Mouse (Mus musculus) stomach, embryonic 16.5 days (tissue): ENCODE measurements at regions not wholly inside any gene's neighbourhood (a gene's known extent, or its start where the extent isn't known, plus 50 kb on each side); places are given as distances from the start of the nearest gene placed in this dataset.

Experiments
- ATAC-seq: fragments of 200-750 bp; cut with Nextera tagmentation; 2 replicates; pipeline ENCODE4 v1.8.0; 2017; ENCODE audit warnings: moderate number of reproducible peaks, moderate TSS enrichment; ENCODE audit not compliant: insufficient read depth, low FRiP score
- H3K27ac ChIP-seq: fragments of 300-500 bp; sonication (generic); 2 replicates; pipeline ENCODE4 v1.5.1; 2014; ENCODE audit warnings: low read length
- H3K27me3 ChIP-seq: fragments of 300-500 bp; sonication (generic); 2 replicates; pipeline ENCODE4 v1.6.1; 2014; ENCODE audit warnings: low read length, control low read depth, mixed read lengths; ENCODE audit not compliant: control insufficient read depth, insufficient read depth
- H3K36me3 ChIP-seq: fragments of 300-500 bp; sonication (generic); 2 replicates; pipeline ENCODE4 v1.6.1; 2014; ENCODE audit warnings: low read length; ENCODE audit not compliant: control insufficient read depth, insufficient read depth
- H3K4me1 ChIP-seq: fragments of 300-500 bp; sonication (generic); 2 replicates; pipeline ENCODE4 v1.6.1; 2014; ENCODE audit warnings: low read length, control low read depth, mixed read lengths; ENCODE audit not compliant: control insufficient read depth, insufficient read depth
- H3K4me2 ChIP-seq: fragments of 300-500 bp; sonication (generic); 2 replicates; pipeline ENCODE4 v1.6.1; 2014; ENCODE audit warnings: low read depth, low read length, mixed read lengths
- H3K4me3 ChIP-seq: fragments of 300-500 bp; sonication (generic); replicated peaks from 2 replicates; pipeline ENCODE4 v1.5.1; 2014; ENCODE audit warnings: mild to moderate bottlenecking, low read length
- H3K9ac ChIP-seq: fragments of 300-500 bp; sonication (generic); 2 replicates; pipeline ENCODE4 v1.6.1; 2014; ENCODE audit warnings: low read length
- H3K9me3 ChIP-seq: fragments of 300-500 bp; sonication (generic); replicated peaks from 2 replicates; pipeline ENCODE4 v1.6.1; 2016; ENCODE audit warnings: low read length, control low read depth; ENCODE audit not compliant: control insufficient read depth
- WGBS: fragments of 180-500 bp; shearing (Covaris S2); extraction: QIAGEN DNeasy Blood & Tissue Kit; methylation state at CpG from one replicate; pipeline ENCODE4 v1.1.7; 2014; 5-methylcytosine and 5-hydroxymethylcytosine counted together

- Histone ChIP-seq H3K27me3 (no peaks in the 10 kb centered on the region), H3K4me2 (no peak overlapping the region), H3K4me3 (no peak overlapping the region), H3K9me3 (no peaks in the 10 kb centered on the region), H3K27ac (no peak overlapping the region), H3K4me1 (no peaks in the 10 kb centered on the region), H3K9ac (no peak overlapping the region), H3K36me3 (no peaks in the 10 kb centered on the region)
- 72% methylated on average over 10 of the region's 10 CpGs for WGBS
- ATAC-seq, result no peak
Measured at GRCm38 (mm10) chr2:171816685-171817419, 226.4 kb downstream of the Cbln4 start.

GRCm38 (mm10) chr2:171812701-171813100, 230.6 kb downstream of the Cbln4 start:
- Histone ChIP-seq H3K4me3 (no peak overlapping the region), H3K4me2 (no peak overlapping the region), H3K9me3 (no peaks in the 10 kb centered on the region), H3K9ac (no peak overlapping the region), H3K27ac (no peak overlapping the region), H3K4me1 (no peaks in the 10 kb centered on the region), H3K27me3 (no peaks in the 10 kb centered on the region), H3K36me3 (no peaks in the 10 kb centered on the region)
- no peak for ATAC-seq
- 82% methylated on average over 3 of the region's 3 CpGs for WGBS

- Histone ChIP-seq H3K27me3 (no peaks in the 10 kb centered on the region), H3K9ac (no peak overlapping the region), H3K9me3 (no peaks in the 10 kb centered on the region), H3K4me3 (no peak overlapping the region), H3K4me1 (no peaks in the 10 kb centered on the region), H3K4me2 (no peak overlapping the region), H3K27ac (no peak overlapping the region), H3K36me3 (no peaks in the 10 kb centered on the region)
- no peak for ATAC-seq
- WGBS, result 56% methylated on average over 5 of the region's 5 CpGs
Measured at GRCm38 (mm10) chr2:171805376-171805775, 237.9 kb downstream of the Cbln4 start.

GRCm38 (mm10) chr2:171800511-171801268, 242.6 kb downstream of the Cbln4 start:
- Histone ChIP-seq H3K27ac (no peak overlapping the region), H3K9ac (no peak overlapping the region), H3K4me1 (no peaks in the 10 kb centered on the region), H3K4me3 (no peak overlapping the region), H3K9me3 (no peaks in the 10 kb centered on the region), H3K4me2 (no peak overlapping the region), H3K27me3 (no peaks in the 10 kb centered on the region), H3K36me3 (no peaks in the 10 kb centered on the region)
- no peak for ATAC-seq
- WGBS, result 80% methylated on average over 10 of the region's 10 CpGs

- 66% methylated on average over 9 of the region's 9 CpGs for WGBS
- no peak overlapping the region for H3K4me2 ChIP-seq
Measured at GRCm38 (mm10) chr2:171799351-171799750, 243.9 kb downstream of the Cbln4 start.

GRCm38 (mm10) chr2:171790686-171791085, 252.6 kb downstream of the Cbln4 start:
- H3K9ac ChIP-seq, result no peak overlapping the region
- H3K36me3 ChIP-seq, result no peaks in the 10 kb centered on the region
- no peaks in the 10 kb centered on the region for H3K9me3 ChIP-seq
- WGBS, result 36% methylated on average over 9 of the region's 9 CpGs
- H3K27me3 ChIP-seq, result no peaks in the 10 kb centered on the region
- H3K4me2 ChIP-seq, result no peak overlapping the region
- H3K4me1 ChIP-seq, result no peaks in the 10 kb centered on the region
- H3K27ac ChIP-seq, result no peak overlapping the region
- H3K4me3 ChIP-seq, result no peak overlapping the region
- no peak for ATAC-seq

More at GRCm38 (mm10) chr2:171799351-171799750, 243.9 kb downstream of the Cbln4 start:
- H3K27me3 ChIP-seq, result no peaks in the 10 kb centered on the region
- no peak for ATAC-seq
- no peak overlapping the region for H3K9ac ChIP-seq
- no peaks in the 10 kb centered on the region for H3K4me1 ChIP-seq
- H3K27ac ChIP-seq, result no peak overlapping the region
- H3K9me3 ChIP-seq, result no peaks in the 10 kb centered on the region
- no peaks in the 10 kb centered on the region for H3K36me3 ChIP-seq
- H3K4me3 ChIP-seq, result no peak overlapping the region

- H3K9ac ChIP-seq, result no peak overlapping the region
Measured at GRCm38 (mm10) chr2:171766193-171766930, 276.9 kb downstream of the Cbln4 start.

GRCm38 (mm10) chr2:171765071-171765470, 278.2 kb downstream of the Cbln4 start:
- H3K9ac ChIP-seq, result no peak overlapping the region
- no peak for ATAC-seq

More at GRCm38 (mm10) chr2:171766193-171766930, 276.9 kb downstream of the Cbln4 start:
- no peak overlapping the region for H3K27ac ChIP-seq
- H3K9me3 ChIP-seq, result no peaks in the 10 kb centered on the region
- no peak overlapping the region for H3K4me2 ChIP-seq
- no peak for ATAC-seq
- 65% methylated on average over 7 of the region's 7 CpGs for WGBS
- no peaks in the 10 kb centered on the region for H3K27me3 ChIP-seq
- no peak overlapping the region for H3K4me3 ChIP-seq
- H3K4me1 ChIP-seq, result no peaks in the 10 kb centered on the region
- no peaks in the 10 kb centered on the region for H3K36me3 ChIP-seq

GRCm38 (mm10) chr2:171753502-171753901, 289.8 kb downstream of the Cbln4 start:
- H3K4me1 ChIP-seq, result no peaks in the 10 kb centered on the region
- no peak for ATAC-seq
- no peak overlapping the region for H3K9ac ChIP-seq
- H3K9me3 ChIP-seq, result no peaks in the 10 kb centered on the region
- H3K27me3 ChIP-seq, result no peaks in the 10 kb centered on the region
- H3K36me3 ChIP-seq, result no peaks in the 10 kb centered on the region
- H3K27ac ChIP-seq, result no peak overlapping the region
- H3K4me3 ChIP-seq, result no peak overlapping the region
- 66% methylated on average over 9 of the region's 9 CpGs for WGBS
- H3K4me2 ChIP-seq, result no peak overlapping the region

More at GRCm38 (mm10) chr2:171765071-171765470, 278.2 kb downstream of the Cbln4 start:
- H3K9me3 ChIP-seq, result no peaks in the 10 kb centered on the region
- H3K36me3 ChIP-seq, result no peaks in the 10 kb centered on the region
- H3K4me2 ChIP-seq, result no peak overlapping the region
- H3K4me1 ChIP-seq, result no peaks in the 10 kb centered on the region
- 75% methylated on average over 4 of the region's 4 CpGs for WGBS
- no peaks in the 10 kb centered on the region for H3K27me3 ChIP-seq
- H3K27ac ChIP-seq, result no peak overlapping the region
- no peak overlapping the region for H3K4me3 ChIP-seq
